Mouse (Mus musculus) bone marrow, adult 2 months (tissue): ENCODE results near the gene Trim8. TPM values are rescaled to one million over a fixed set of nuclear protein-coding genes. Genes with fewer than 3 reads are reported as not detected.
A peak's percentile ranks its signal among the peaks of the same experiment; 100 is the strongest.

Experiments
- H3K27ac ChIP-seq: fragments of 200-500 bp; 2 replicates; pipeline ENCODE4 v1.5.1; 2012; ENCODE audit warnings: low read depth, mild to moderate bottlenecking, control low read depth, inconsistent platforms, low read length; ENCODE audit not compliant: control insufficient read depth, poor library complexity, insufficient read depth
- H3K4me1 ChIP-seq: fragments of 200-500 bp; 2 replicates; pipeline ENCODE4 v1.6.1; 2011; ENCODE audit warnings: low read length; ENCODE audit not compliant: control insufficient read depth, insufficient read depth
- H3K4me3 ChIP-seq: fragments of 200-500 bp; replicated peaks from 2 replicates; pipeline ENCODE3; 2011; ENCODE audit warnings: mild to moderate bottlenecking, low read depth, low read length, control low read depth; ENCODE audit not compliant: control insufficient read depth
- CTCF ChIP-seq: fragments of 200-500 bp; IDR thresholded peaks from 2 replicates; pipeline ENCODE4 v1.5.1; 2011; ENCODE audit warnings: low read length, control low read depth; ENCODE audit not compliant: control insufficient read depth, insufficient read depth
- POLR2A ChIP-seq: fragments of 200-500 bp; IDR thresholded peaks from 2 replicates; pipeline ENCODE4 v1.6.1; 2011; ENCODE audit warnings: low read depth, mild to moderate bottlenecking, control low read depth, low read length, borderline replicate concordance; ENCODE audit not compliant: control insufficient read depth
- WGBS: fragments of 180-500 bp; shearing (Covaris S2); methylation state at CpG from one replicate; pipeline ENCODE4 v1.1.7; 2018; 5-methylcytosine and 5-hydroxymethylcytosine counted together
- polyA plus RNA-seq: library from polyadenylated mRNA; stranded (reverse); fragments of >200 nt; gene quantifications from 2 replicates; pipeline ENCODE4 v1.2.4, GENCODE M21; 2011; ENCODE audit warnings: low replicate concordance; ENCODE audit not compliant: missing spikeins, insufficient read depth, insufficient read length

Trim8 gene
- polyA plus RNA-seq, 1 experiment, result 25.9 TPM

GRCm38 (mm10) chr19:46505646-46506371 lies 4.3 kb downstream of the Trim8 start:
- Histone ChIP-seq H3K4me3 (no peak overlapping the region), H3K4me1 (peaks cover 10% of the 10 kb centered on the region), H3K27ac (peak overlapping the region; percentile 5; the same call in 1 of the 2 replicates)
- 36% methylated on average over 8 of the region's 8 CpGs for WGBS
- no peak for TF ChIP-seq CTCF
- no peak for TF ChIP-seq POLR2A

DNA sequence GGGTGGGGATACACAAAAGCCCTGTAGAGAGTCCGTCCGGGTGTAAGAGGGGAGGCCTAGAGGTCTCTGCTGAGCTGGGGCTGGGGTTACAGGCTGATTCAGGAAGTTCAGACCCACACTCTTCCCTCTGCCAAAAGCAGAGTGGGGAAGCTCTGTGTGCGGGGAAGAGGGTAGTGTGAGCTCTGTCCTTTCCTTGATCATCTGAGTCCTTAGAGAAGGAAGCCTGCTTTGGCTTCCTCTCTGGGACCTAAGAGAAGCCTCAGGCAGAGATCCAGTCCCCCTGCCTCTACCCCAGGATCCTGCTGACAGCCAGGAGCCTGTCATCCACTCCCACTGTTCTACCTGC lies 4.8 kb downstream of the Trim8 start:
- Histone ChIP-seq H3K4me3 (no peak overlapping the region), H3K4me1 (peaks cover 10% of the 10 kb centered on the region), H3K27ac (no peak overlapping the region)
- no peak for TF ChIP-seq CTCF
- TF ChIP-seq POLR2A, result no peak
- 23% methylated on average over 3 of the region's 3 CpGs for WGBS

- WGBS, result 81% methylated on average over 8 of the region's 8 CpGs
- Histone ChIP-seq H3K4me3 (no peak overlapping the region), H3K4me1 (peaks cover 10% of the 10 kb centered on the region), H3K27ac (no peak overlapping the region)
- TF ChIP-seq POLR2A (no peak), CTCF (no peak)
Measured at GRCm38 (mm10) chr19:46507181-46507581, 5.7 kb downstream of the Trim8 start.

GRCm38 (mm10) chr19:46507806-46508205 lies 6.3 kb downstream of the Trim8 start:
- no peak overlapping the region for H3K4me3 ChIP-seq
- H3K4me1 ChIP-seq, result peaks cover 9% of the 10 kb centered on the region
- WGBS, result 67% methylated on average over 1 of the region's 1 CpGs
- no peak for TF ChIP-seq POLR2A
- no peak for TF ChIP-seq CTCF
- H3K27ac ChIP-seq, result no peak overlapping the region

DNA sequence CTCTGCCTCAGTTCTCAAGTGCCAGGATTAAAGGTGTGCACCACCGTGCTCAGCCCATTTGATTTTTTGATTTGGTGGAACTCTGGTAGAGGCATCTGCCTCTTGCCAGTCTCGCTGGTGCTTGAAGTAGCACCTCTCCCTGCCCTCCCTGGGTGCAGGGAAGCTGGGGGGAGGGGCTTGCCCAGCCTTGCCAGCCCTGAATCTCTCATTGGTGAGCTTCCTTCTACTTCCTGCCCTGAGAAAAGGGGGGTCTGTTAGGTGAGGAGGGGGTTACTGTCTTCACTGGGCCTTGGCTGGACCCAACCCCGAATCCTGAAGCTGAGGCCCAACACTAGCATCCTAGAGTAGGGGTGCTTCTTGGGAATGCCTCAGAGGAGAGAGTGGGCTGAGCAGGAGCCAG lies 7.2 kb downstream of the Trim8 start:
- Histone ChIP-seq H3K27ac (no peak overlapping the region), H3K4me1 (peaks cover 8% of the 10 kb centered on the region), H3K4me3 (no peak overlapping the region)
- WGBS, result 91% methylated on average over 3 of the region's 3 CpGs
- TF ChIP-seq CTCF, result no peak
- no peak for TF ChIP-seq POLR2A

DNA sequence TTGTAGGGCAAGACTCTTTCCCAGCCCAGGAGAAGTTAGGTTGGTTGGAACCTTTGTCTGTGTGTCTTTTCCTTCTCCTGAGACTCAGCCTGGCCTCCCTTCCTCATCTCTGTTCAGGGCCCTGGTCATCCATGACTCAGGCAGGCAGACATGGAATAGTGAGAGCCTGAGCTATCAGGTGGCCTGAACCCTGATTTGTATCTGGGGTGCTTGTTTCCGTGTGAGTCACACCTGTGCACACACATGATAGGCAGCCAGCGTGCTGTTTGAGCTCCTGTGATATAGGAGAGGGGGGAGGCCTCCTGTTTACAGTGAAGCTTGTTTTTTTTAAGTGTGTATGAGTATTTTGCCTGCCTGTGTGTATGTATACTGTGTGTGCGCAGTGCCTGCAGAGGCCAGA lies 7.7 kb downstream of the Trim8 start:
- TF ChIP-seq POLR2A (no peak), CTCF (no peak)
- 63% methylated on average over 3 of the region's 3 CpGs for WGBS
- Histone ChIP-seq H3K27ac (no peak overlapping the region), H3K4me3 (no peak overlapping the region), H3K4me1 (peaks cover 8% of the 10 kb centered on the region)

GRCm38 (mm10) chr19:46509736-46510135 lies 8.2 kb downstream of the Trim8 start:
- no peak overlapping the region for H3K4me3 ChIP-seq
- WGBS, result 46% methylated on average over 4 of the region's 4 CpGs
- peaks cover 8% of the 10 kb centered on the region for H3K4me1 ChIP-seq
- TF ChIP-seq CTCF (no peak), POLR2A (no peak)
- H3K27ac ChIP-seq, result no peak overlapping the region

- H3K4me1 ChIP-seq, result peaks cover 3% of the 10 kb centered on the region; the same call in 1 of the 2 replicates
Measured at GRCm38 (mm10) chr19:46510401-46510800, 8.9 kb downstream of the Trim8 start.

More at GRCm38 (mm10) chr19:46510401-46510800, 8.9 kb downstream of the Trim8 start:
- WGBS, result 57% methylated on average over 5 of the region's 5 CpGs
- Histone ChIP-seq H3K4me3 (no peak overlapping the region), H3K27ac (no peak overlapping the region)
- no peak for TF ChIP-seq POLR2A
- no peak for TF ChIP-seq CTCF
